20 mouse cellular contexts compared by ENCODE assay signal in the genomic region with DNA sequence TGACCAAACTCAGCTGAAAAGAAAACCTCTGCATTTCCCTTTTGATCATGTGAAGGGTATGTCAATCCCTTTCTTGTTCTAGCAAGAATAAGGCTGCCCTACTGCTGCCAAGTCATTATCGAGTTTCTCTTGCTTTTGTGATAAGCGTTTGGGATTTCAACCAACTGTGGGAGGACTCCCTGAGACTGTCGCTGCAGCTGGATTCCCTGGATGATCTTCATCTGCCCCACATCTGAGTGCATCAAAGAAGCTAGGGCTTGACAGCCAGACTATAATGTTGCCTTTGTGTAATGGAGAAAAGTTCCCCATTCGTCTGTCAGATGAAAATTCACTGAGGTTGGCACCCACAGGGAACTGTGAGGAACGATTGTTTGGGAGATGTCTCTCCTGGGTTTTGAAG.
DNase-seq lines count a peak whose midpoint lies in the region; ATAC-seq lines count a peak whose summit lies in the region.
"Had no signal": no experiment of that assay in that cellular context is flagged by ENCODE, and none has a peak within 500 bp of the region (broad histone marks: within the 10 kb centered on the region; RNA-seq: fewer than 3 reads in every experiment).

No protein-coding gene starts in this region.

- no peaks in the 10 kb centered on the region for H3K36me3 ChIP-seq in forebrain, embryonic 13.5 days (ENCODE audit: poor library complexity, severe bottlenecking)
- no peaks in the 10 kb centered on the region for H3K36me3 ChIP-seq in forebrain, embryonic 11.5 days (ENCODE audit: control insufficient read depth, insufficient read depth, low read length)
- no peaks in the 10 kb centered on the region for H3K36me3 ChIP-seq in heart, embryonic 15.5 days
- no peaks in the 10 kb centered on the region for H3K36me3 ChIP-seq in midbrain, embryonic 14.5 days (ENCODE audit: control insufficient read depth, insufficient read depth, low read length)
- H3K36me3 ChIP-seq in midbrain, embryonic 13.5 days, result no peaks in the 10 kb centered on the region
- H3K36me3 ChIP-seq in midbrain, embryonic 16.5 days (ENCODE audit: control insufficient read depth, insufficient read depth, low read length), result no peaks in the 10 kb centered on the region
- H3K36me3 ChIP-seq: embryonic facial prominence, embryonic 12.5 days; heart, embryonic 13.5 days; hindbrain, embryonic 10.5 days; intestine, embryonic 15.5 days had no signal

- H3K4me3 ChIP-seq in forebrain, embryonic 13.5 days, result no peak overlapping the region
- H3K4me3 ChIP-seq in forebrain, embryonic 11.5 days (ENCODE audit: low read depth, low read length), result no peak overlapping the region
- H3K4me3 ChIP-seq in heart, embryonic 15.5 days, result no peak overlapping the region
- H3K4me3 ChIP-seq in midbrain, embryonic 14.5 days (replicated peaks; ENCODE audit: low read depth, low read length), result no peak overlapping the region
- no peak overlapping the region for H3K4me3 ChIP-seq in midbrain, embryonic 13.5 days (replicated peaks)
- no peak overlapping the region for H3K4me3 ChIP-seq in midbrain, embryonic 16.5 days (ENCODE audit: low read depth, low read length)
- H3K4me3 ChIP-seq: embryonic facial prominence, embryonic 12.5 days; heart, embryonic 13.5 days; hindbrain, embryonic 10.5 days; intestine, embryonic 15.5 days had no signal

- H3K4me2 ChIP-seq in forebrain, embryonic 13.5 days, result no peak overlapping the region
- H3K4me2 ChIP-seq in forebrain, embryonic 11.5 days (ENCODE audit: low read depth, low read length, severe bottlenecking), result no peak overlapping the region
- H3K4me2 ChIP-seq in heart, embryonic 15.5 days, result no peak overlapping the region
- H3K4me2 ChIP-seq in midbrain, embryonic 14.5 days (ENCODE audit: low read length), result no peak overlapping the region
- H3K4me2 ChIP-seq in midbrain, embryonic 13.5 days (replicated peaks), result no peak overlapping the region
- H3K4me2 ChIP-seq in midbrain, embryonic 16.5 days (ENCODE audit: low read length), result no peak overlapping the region
- H3K4me2 ChIP-seq: embryonic facial prominence, embryonic 12.5 days; heart, embryonic 13.5 days; hindbrain, embryonic 14.5 days; intestine, embryonic 15.5 days had no signal

- H3K27me3 ChIP-seq in forebrain, embryonic 13.5 days, result no peaks in the 10 kb centered on the region
- no peaks in the 10 kb centered on the region for H3K27me3 ChIP-seq in forebrain, embryonic 11.5 days (ENCODE audit: control insufficient read depth, insufficient read depth, low read length)
- no peaks in the 10 kb centered on the region for H3K27me3 ChIP-seq in heart, embryonic 15.5 days
- H3K27me3 ChIP-seq in midbrain, embryonic 14.5 days (ENCODE audit: control insufficient read depth, insufficient read depth, low read length), result no peaks in the 10 kb centered on the region
- H3K27me3 ChIP-seq in midbrain, embryonic 13.5 days, result no peaks in the 10 kb centered on the region
- no peaks in the 10 kb centered on the region for H3K27me3 ChIP-seq in midbrain, embryonic 16.5 days (ENCODE audit: control insufficient read depth, insufficient read depth, low read depth, low read length)
- H3K27me3 ChIP-seq: embryonic facial prominence, embryonic 12.5 days; heart, embryonic 13.5 days; intestine, embryonic 15.5 days had no signal

- no peak for DNase-seq in forebrain, embryonic 11.5 days (ENCODE audit: low spot score)
- no peak for DNase-seq in heart, postnatal 36 days
- peak; percentile 18 for DNase-seq in midbrain, embryonic 14.5 days
- no peak for DNase-seq in left cerebral cortex, adult 9 months (ENCODE audit: low spot score in 2 of 2)
- DNase-seq: adrenal gland, postnatal 10 days; cerebellum, adult 8-10 months; cerebellum, postnatal 14 days; embryo, embryonic 11 days; gastrocnemius, postnatal 14 days; heart, postnatal 10 days; kidney, adult 18-20 months had no signal

- no peak overlapping the region for H3K27ac ChIP-seq in forebrain, embryonic 13.5 days
- no peak overlapping the region for H3K27ac ChIP-seq in forebrain, embryonic 11.5 days (ENCODE audit: low read depth, low read length)
- peak overlapping the region; percentile 8 for H3K27ac ChIP-seq in heart, embryonic 15.5 days
- no peak overlapping the region for H3K27ac ChIP-seq in midbrain, embryonic 14.5 days (replicated peaks; ENCODE audit: low read depth, low read length)
- H3K27ac ChIP-seq in midbrain, embryonic 13.5 days, result no peak overlapping the region
- H3K27ac ChIP-seq in midbrain, embryonic 16.5 days (ENCODE audit: low read length), result no peak overlapping the region
- H3K27ac ChIP-seq: embryonic facial prominence, embryonic 12.5 days; heart, embryonic 13.5 days; hindbrain, embryonic 10.5 days; hindbrain, embryonic 14.5 days; intestine, embryonic 15.5 days had no signal

- intact Hi-C loops in heart, postnatal 36 days (cut with DNase I), result no loop called here

- no peaks in the 10 kb centered on the region for H3K9me3 ChIP-seq in forebrain, embryonic 13.5 days (replicated peaks)
- H3K9me3 ChIP-seq in forebrain, embryonic 11.5 days (ENCODE audit: control insufficient read depth, low read length), result no peaks in the 10 kb centered on the region
- H3K9me3 ChIP-seq in heart, embryonic 15.5 days (replicated peaks), result no peaks in the 10 kb centered on the region; the same call in 1 of the 2 replicates
- H3K9me3 ChIP-seq in midbrain, embryonic 14.5 days (ENCODE audit: control insufficient read depth, low read length), result peaks cover 8% of the 10 kb centered on the region; the same call in 1 of the 2 replicates
- H3K9me3 ChIP-seq in midbrain, embryonic 13.5 days, result peaks cover 3% of the 10 kb centered on the region; the same call in 1 of the 2 replicates
- H3K9me3 ChIP-seq in midbrain, embryonic 16.5 days (replicated peaks; ENCODE audit: control insufficient read depth, low read length, poor library complexity, severe bottlenecking), result no peaks in the 10 kb centered on the region
- H3K9me3 ChIP-seq: intestine, embryonic 15.5 days had no signal

- H3K9ac ChIP-seq in forebrain, embryonic 13.5 days, result no peak overlapping the region
- no peak overlapping the region for H3K9ac ChIP-seq in forebrain, embryonic 11.5 days (ENCODE audit: low read length)
- no peak overlapping the region for H3K9ac ChIP-seq in heart, embryonic 15.5 days
- no peak overlapping the region for H3K9ac ChIP-seq in midbrain, embryonic 14.5 days (replicated peaks; ENCODE audit: low read length)
- H3K9ac ChIP-seq in midbrain, embryonic 13.5 days (replicated peaks), result no peak overlapping the region
- no peak overlapping the region for H3K9ac ChIP-seq in midbrain, embryonic 16.5 days (ENCODE audit: low read depth, low read length)
- H3K9ac ChIP-seq: embryonic facial prominence, embryonic 12.5 days; heart, embryonic 13.5 days; hindbrain, embryonic 14.5 days; intestine, embryonic 15.5 days had no signal

- 37% methylated on average over 5 of the region's 5 CpGs for WGBS in forebrain, embryonic 13.5 days
- 47% methylated on average over 5 of the region's 5 CpGs for WGBS in forebrain, embryonic 11.5 days
- WGBS in heart, embryonic 15.5 days, result 30% methylated on average over 5 of the region's 5 CpGs
- 28% methylated on average over 5 of the region's 5 CpGs for WGBS in midbrain, embryonic 14.5 days
- WGBS in midbrain, embryonic 13.5 days, result 30% methylated on average over 5 of the region's 5 CpGs
- 25% methylated on average over 5 of the region's 5 CpGs for WGBS in midbrain, embryonic 16.5 days

- H3K4me1 ChIP-seq in forebrain, embryonic 13.5 days, result peaks cover 4% of the 10 kb centered on the region; the same call in 1 of the 2 replicates
- no peaks in the 10 kb centered on the region for H3K4me1 ChIP-seq in forebrain, embryonic 11.5 days (replicated peaks; ENCODE audit: control insufficient read depth, insufficient read depth, low read length)
- peaks cover 5% of the 10 kb centered on the region for H3K4me1 ChIP-seq in heart, embryonic 15.5 days (replicated peaks)
- H3K4me1 ChIP-seq in midbrain, embryonic 14.5 days (ENCODE audit: control insufficient read depth, insufficient read depth, low read length), result no peaks in the 10 kb centered on the region
- 0 out of 2 replicates have a peak, but pooled peaks cover 4% of the 10 kb centered on the region for H3K4me1 ChIP-seq in midbrain, embryonic 13.5 days (replicated peaks)
- no peaks in the 10 kb centered on the region for H3K4me1 ChIP-seq in midbrain, embryonic 16.5 days (ENCODE audit: control insufficient read depth, insufficient read depth, low read length)
- H3K4me1 ChIP-seq: embryonic facial prominence, embryonic 12.5 days; hindbrain, embryonic 10.5 days; intestine, embryonic 15.5 days had no signal

- ATAC-seq in forebrain, embryonic 13.5 days, result peak; percentile 57; the same call in 1 of the 2 replicates
- ATAC-seq in forebrain, embryonic 11.5 days (replicated peaks; ENCODE audit: low FRiP score), result no peak
- no peak for ATAC-seq in heart, embryonic 15.5 days (replicated peaks; ENCODE audit: insufficient number of reproducible peaks, insufficient read depth, low FRiP score, low read depth)
- ATAC-seq in midbrain, embryonic 14.5 days (ENCODE audit: low FRiP score, low TSS enrichment), result no peak
- no peak for ATAC-seq in midbrain, embryonic 13.5 days
- peak; percentile 25; the same call in 1 of the 2 replicates for ATAC-seq in midbrain, embryonic 16.5 days
- ATAC-seq: intestine, embryonic 15.5 days had no signal

Comparison
In these comparisons a context has a peak if more than half of its experiments do, and no peak if none do; other contexts are left out.
1. ATAC-seq: peak in forebrain, embryonic 13.5 days (single experiment) and midbrain, embryonic 16.5 days (single experiment); none in forebrain, embryonic 11.5 days (single experiment), heart, embryonic 15.5 days (single experiment), midbrain, embryonic 14.5 days (single experiment) and midbrain, embryonic 13.5 days (single experiment).